Comparison of ENCODE assay signal across 9 mouse cellular contexts in genomic region chr9:105774878-105775277, GRCm38 (mm10). TPM values are rescaled to one million over a fixed set of nuclear protein-coding genes. Genes with fewer than 3 reads are reported as not detected.
DNase-seq lines count a peak whose midpoint lies in the region; ATAC-seq lines count a peak whose summit lies in the region.
"Had no signal": no experiment of that assay in that cellular context is flagged by ENCODE, and none has a peak within 500 bp of the region (broad histone marks: within the 10 kb centered on the region; RNA-seq: fewer than 3 reads in every experiment).

No protein-coding gene starts in this region.

- no peaks in the 10 kb centered on the region for H3K27me3 ChIP-seq in lung, embryonic 15.5 days
- H3K27me3 ChIP-seq: limb, embryonic 12.5 days had no signal

- no peak overlapping the region for H3K9ac ChIP-seq in lung, embryonic 15.5 days
- H3K9ac ChIP-seq: limb, embryonic 12.5 days had no signal

- H3K4me2 ChIP-seq in lung, embryonic 15.5 days: no peak overlapping the region
- H3K4me2 ChIP-seq: limb, embryonic 12.5 days had no signal

- no peak overlapping the region for H3K4me3 ChIP-seq in lung, embryonic 15.5 days
- H3K4me3 ChIP-seq: limb, embryonic 12.5 days had no signal

- H3K4me1 ChIP-seq in lung, embryonic 15.5 days: peaks cover 27% of the 10 kb centered on the region

- H3K27ac ChIP-seq in lung, embryonic 15.5 days: no peak overlapping the region
- H3K27ac ChIP-seq: limb, embryonic 12.5 days had no signal

- no peaks in the 10 kb centered on the region for H3K36me3 ChIP-seq in lung, embryonic 15.5 days
- H3K36me3 ChIP-seq: limb, embryonic 12.5 days had no signal

- H3K9me3 ChIP-seq in lung, embryonic 15.5 days: no peaks in the 10 kb centered on the region
- H3K9me3 ChIP-seq: limb, embryonic 12.5 days had no signal

- 34% methylated on average over 7 of the region's 7 CpGs for WGBS in lung, embryonic 15.5 days

- ATAC-seq in lung, embryonic 15.5 days (ENCODE audit: borderline replicate concordance, extremely low read depth, low FRiP score, low TSS enrichment): peak; percentile 27; the same call in 1 of the 2 replicates

- DNase-seq in adrenal gland, postnatal 14 days: peak; percentile 26
- DNase-seq in adrenal gland, adult 8-10 months: no peak
- no peak for DNase-seq in lung, adult 18-20 months
- DNase-seq in heart, adult 9 months (ENCODE audit: low spot score in 2 of 2): peak; percentile 72 to 78
- peak; percentile 66 for DNase-seq in kidney, postnatal 10 days
- no peak for DNase-seq in right cerebral cortex, postnatal 36 days (ENCODE audit: low spot score in 2 of 2)
- no peak for DNase-seq in thymus, postnatal 0 days (ENCODE audit: low spot score)

RNA-seq across cellular contexts. Expression of gene Col6a6, which starts 53.1 kb away (rescaled TPM):
- total RNA-seq in adrenal gland, postnatal 14 days (2021): 5.0 and 6.7 TPM in 2 replicates
- total RNA-seq in adrenal gland, adult 8-10 months (2022): 1 to 10 TPM in 3 of 4 experiments, under 1 TPM in 1; 0.80 to 2.6 (median 1.6) TPM
- 0.88 and 1.2 TPM in 2 replicates for polyA plus RNA-seq in lung, embryonic 15.5 days (2015; fragmentation: Nextera tagmentation; extraction: Ambion mirVana)
- polyA plus RNA-seq in thymus, postnatal 0 days (2015; fragmentation: Nextera tagmentation; extraction: Ambion mirVana): 0.33 and 0.48 TPM in 2 replicates

Comparison
In these comparisons a context has a peak if more than half of its experiments do, and no peak if none do; other contexts are left out.
1. DNase-seq: peak in adrenal gland, postnatal 14 days (single experiment), heart, adult 9 months (2 of 2) and kidney, postnatal 10 days (single experiment); none in adrenal gland, adult 8-10 months (single experiment), lung, adult 18-20 months (0 of 2), right cerebral cortex, postnatal 36 days (0 of 2) and thymus, postnatal 0 days (single experiment).